Mouse (Mus musculus) G1E (cell line): ENCODE data around the gene Dus4l. TPM values are rescaled to one million over a fixed set of nuclear protein-coding genes. Genes with fewer than 3 reads are reported as not detected.

Experiments
- ATAC-seq: 2 replicates; pipeline ENCODE4 v1.8.0; 2016; ENCODE audit warnings: mild to moderate bottlenecking; ENCODE audit not compliant: insufficient number of reproducible peaks, poor library complexity, low FRiP score, severe bottlenecking; ENCODE audit errors: extremely low read depth
- DNase-seq: peaks from one replicate; pipeline ENCODE4 v3.0.0; 2012; ENCODE audit warnings: low spot score
- H3K27me3 ChIP-seq: 2 replicates; pipeline ENCODE4 v1.6.1; 2012; ENCODE audit warnings: mild to moderate bottlenecking, low read length, inconsistent platforms; ENCODE audit not compliant: insufficient read depth
- H3K36me3 ChIP-seq: replicated peaks from 2 replicates; pipeline ENCODE3; 2012; ENCODE audit warnings: mild to moderate bottlenecking, inconsistent platforms
- H3K4me1 ChIP-seq: 2 replicates; pipeline ENCODE4 v1.6.1; 2012; ENCODE audit warnings: low read depth, low read length, inconsistent platforms, mixed read lengths; ENCODE audit not compliant: insufficient read depth
- H3K4me3 ChIP-seq: 2 replicates; pipeline ENCODE4 v1.5.1; 2012; ENCODE audit warnings: low read depth, mild to moderate bottlenecking, inconsistent platforms, low read length, moderate library complexity, mixed read lengths
- H3K9me3 ChIP-seq: replicated peaks from 2 replicates; pipeline ENCODE4 v1.6.1; 2012; ENCODE audit warnings: inconsistent platforms
- CTCF ChIP-seq: IDR thresholded peaks from 2 replicates; pipeline ENCODE4 v1.5.1; 2012; ENCODE audit warnings: low read depth, low read length, inconsistent platforms, mixed read lengths
- GATA1 ChIP-seq: IDR thresholded peaks from 2 replicates; pipeline ENCODE4 v1.6.1; 2012; ENCODE audit warnings: borderline replicate concordance, low read length, inconsistent platforms, mixed read lengths
- GATA2 ChIP-seq: IDR thresholded peaks from 2 replicates; pipeline ENCODE4 v1.6.1; 2012; ENCODE audit warnings: low read depth, low read length, inconsistent platforms, borderline replicate concordance
- POLR2AphosphoS5 ChIP-seq: IDR thresholded peaks from 2 replicates; pipeline ENCODE4 v1.6.1; 2012; ENCODE audit warnings: low read depth, low read length, inconsistent platforms; ENCODE audit not compliant: insufficient replicate concordance
- TAL1 ChIP-seq: conservative IDR thresholded peaks from 2 replicates; pipeline ENCODE4 v1.6.1; 2012; ENCODE audit warnings: low read depth, low read length, inconsistent platforms, mixed read lengths
- polyA plus RNA-seq: library from polyadenylated mRNA; stranded (reverse); fragments of >175 nt; gene quantifications from 2 replicates; pipeline ENCODE4 v1.2.3, GENCODE M21; 2012
- total RNA-seq, 2 experiments: library from RNA; stranded (forward) in 1 of 2; stranded (reverse) in 1 of 2; fragments of 200-1000 nt in 1 of 2; fragments of >200 nt in 1 of 2; fragmentation: Nextera tagmentation in 1 of 2; gene quantifications; 2 replicates each; pipeline ENCODE4 v1.2.3; 2014 to 2017

The Dus4l gene
- total RNA-seq (2014; fragmentation: Nextera tagmentation) (30.0 and 43.0 TPM in 2 replicates), total RNA-seq (2017) (15.2 and 16.0 TPM in 2 replicates), polyA plus RNA-seq (6.7 and 6.8 TPM in 2 replicates)

- peak; percentile 81 for ATAC-seq
- no peaks in the 10 kb centered on the region for H3K27me3 ChIP-seq
- peaks cover 34% of the 10 kb centered on the region for H3K36me3 ChIP-seq
- peak within 1 kb of the TSS; percentile 80 for H3K4me3 ChIP-seq
- no peaks in the 10 kb centered on the region for H3K9me3 ChIP-seq
- TF ChIP-seq POLR2AphosphoS5 (no peak), GATA2 (no peak), GATA1 (no peak), CTCF (no peak), TAL1 (no peak)
- peak; percentile 92 for DNase-seq
- peaks cover 26% of the 10 kb centered on the region for H3K4me1 ChIP-seq
Observed at GRCm38 (mm10) chr12:31654197-31654964, at the start of gene Dus4l, which contains the start of gene Cog5. Dus4l (minus strand) TSS chr12:31654826. Cog5 (plus strand) TSS chr12:31654869.

- Histone ChIP-seq H3K27me3 (no peaks in the 10 kb centered on the region), H3K36me3 (peaks cover 5% of the 10 kb centered on the region), H3K9me3 (no peaks in the 10 kb centered on the region), H3K4me3 (no peak overlapping the region), H3K4me1 (no peaks in the 10 kb centered on the region)
- DNase-seq (no peak), ATAC-seq (0 out of 2 replicates have a peak, but pooled peaks have one; percentile 8)
- TF ChIP-seq POLR2AphosphoS5: no peak
- no peak for TF ChIP-seq CTCF
- no peak for TF ChIP-seq GATA1
- TF ChIP-seq TAL1: no peak
- no peak for TF ChIP-seq GATA2
Observed at GRCm38 (mm10) chr12:31703904-31704303, 49.3 kb upstream of the Dus4l start.

- ATAC-seq: no peak
- Histone ChIP-seq H3K4me3 (no peak overlapping the region), H3K4me1 (no peaks in the 10 kb centered on the region), H3K27me3 (no peaks in the 10 kb centered on the region), H3K9me3 (no peaks in the 10 kb centered on the region; the same call in 1 of the 2 replicates), H3K36me3 (peaks cover 20% of the 10 kb centered on the region)
- no peak for TF ChIP-seq GATA1
- TF ChIP-seq TAL1: no peak
- no peak for TF ChIP-seq POLR2AphosphoS5
- no peak for TF ChIP-seq GATA2
- TF ChIP-seq CTCF: no peak
- DNase-seq: no peak
Observed at GRCm38 (mm10) chr12:31701411-31701810, 46.8 kb upstream of the Dus4l start.

DNA sequence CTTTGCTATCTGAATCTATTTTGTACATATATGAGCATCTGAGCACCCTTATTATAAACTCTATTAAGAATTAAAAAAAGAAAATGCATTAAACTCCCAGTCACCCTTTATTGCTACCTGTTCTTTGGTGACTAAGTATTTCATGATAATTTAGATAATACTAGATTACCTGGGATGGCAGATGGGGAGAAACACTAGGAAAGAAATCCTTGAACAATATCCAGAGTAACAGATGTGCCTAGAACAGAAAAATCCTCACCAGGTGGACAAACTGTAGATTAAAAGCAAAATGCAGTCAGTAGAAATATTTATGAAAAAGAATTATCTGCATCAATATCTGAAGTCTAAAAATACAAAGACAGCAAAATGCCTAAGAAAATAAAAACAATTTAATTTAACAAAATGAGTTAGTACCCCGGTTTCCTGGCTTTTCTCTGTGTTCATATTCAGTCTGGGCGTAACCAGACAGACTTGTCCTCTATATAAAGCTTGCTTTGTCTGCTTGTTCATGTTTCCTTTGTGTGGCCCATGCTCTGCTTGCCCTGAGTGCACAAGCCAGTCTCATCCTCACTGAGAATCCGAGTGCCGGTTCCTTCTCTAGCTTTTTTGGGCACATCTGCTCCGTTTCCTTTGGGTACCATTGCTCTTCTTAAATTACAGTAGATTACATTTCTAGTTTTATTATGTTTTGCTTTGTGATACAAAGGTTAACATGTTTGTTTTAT is 46.2 kb upstream of the Dus4l start:
- Histone ChIP-seq H3K27me3 (no peaks in the 10 kb centered on the region), H3K9me3 (no peaks in the 10 kb centered on the region; the same call in 1 of the 2 replicates), H3K4me1 (no peaks in the 10 kb centered on the region), H3K4me3 (no peak overlapping the region), H3K36me3 (peaks cover 20% of the 10 kb centered on the region)
- DNase-seq: no peak
- TF ChIP-seq GATA2 (no peak), GATA1 (no peak), POLR2AphosphoS5 (no peak), TAL1 (no peak), CTCF (no peak)
- no peak for ATAC-seq

DNA sequence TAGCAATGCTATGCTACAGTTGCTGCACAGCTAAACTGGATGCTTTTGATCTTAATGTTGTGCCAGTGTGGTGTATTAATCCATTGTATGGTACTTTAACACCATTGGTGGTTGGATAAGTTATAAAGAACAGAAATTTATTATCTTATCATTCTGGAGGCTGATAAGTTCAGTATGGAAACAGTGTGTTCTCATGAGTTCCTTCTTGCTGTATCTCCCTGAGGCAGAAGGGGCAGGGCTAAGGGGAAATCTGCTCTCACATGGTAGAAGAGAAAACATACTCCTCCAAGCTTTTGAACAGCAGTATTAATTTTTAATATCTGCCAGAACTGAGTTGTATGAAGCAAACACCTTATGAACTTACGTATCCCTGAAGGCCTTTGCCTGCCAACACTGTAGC is 38.7 kb upstream of the Dus4l start:
- no peak for DNase-seq
- H3K4me1 ChIP-seq: peaks cover 2% of the 10 kb centered on the region; the same call in 1 of the 2 replicates
- peaks cover 35% of the 10 kb centered on the region for H3K36me3 ChIP-seq
- H3K27me3 ChIP-seq: no peaks in the 10 kb centered on the region
- H3K4me3 ChIP-seq: no peak overlapping the region
- no peaks in the 10 kb centered on the region; the same call in 1 of the 2 replicates for H3K9me3 ChIP-seq
- TF ChIP-seq GATA2 (no peak), GATA1 (no peak), TAL1 (no peak), POLR2AphosphoS5 (no peak), CTCF (no peak)
- no peak for ATAC-seq

GRCm38 (mm10) chr12:31686679-31687078 is 32.1 kb upstream of the Dus4l start:
- Histone ChIP-seq H3K4me1 (no peaks in the 10 kb centered on the region), H3K27me3 (no peaks in the 10 kb centered on the region), H3K36me3 (peaks cover 44% of the 10 kb centered on the region), H3K4me3 (no peak overlapping the region), H3K9me3 (no peaks in the 10 kb centered on the region)
- TF ChIP-seq GATA2 (no peak), TAL1 (no peak), GATA1 (no peak), CTCF (no peak), POLR2AphosphoS5 (no peak)
- DNase-seq: no peak
- ATAC-seq: no peak
